ENCODE assay signal across 10 mouse cellular contexts in the genomic region with DNA sequence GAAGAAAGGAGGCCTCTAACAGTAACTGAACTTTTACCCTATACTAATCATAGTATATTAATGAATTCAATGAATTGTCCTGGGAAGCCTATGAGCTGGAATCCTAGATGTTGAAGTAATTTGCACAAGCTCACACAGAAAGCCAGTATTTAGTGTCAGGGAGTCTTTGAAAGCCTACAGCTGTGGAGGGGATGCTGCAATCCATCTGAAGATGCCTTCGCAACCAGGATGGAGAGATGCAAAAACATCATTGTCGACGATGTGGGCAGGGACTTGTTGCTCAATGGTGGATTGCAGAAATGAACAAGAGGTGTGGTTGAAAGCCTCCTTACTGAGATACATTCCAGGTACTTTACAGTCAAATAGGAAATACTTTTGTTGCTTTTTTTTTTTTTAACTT.
"Had no signal": no experiment of that assay in that cellular context is flagged by ENCODE, and none has a peak within 500 bp of the region (broad histone marks: within the 10 kb centered on the region; RNA-seq: fewer than 3 reads in every experiment).

No protein-coding gene starts in this region.

- ATAC-seq: liver, embryonic 12.5 days; midbrain, embryonic 13.5 days; midbrain, embryonic 15.5 days had no signal

- DNase-seq: lung, adult 18-20 months; lung, embryonic 14.5 days; retina, postnatal 1 day; right cerebral cortex, adult 18-20 months; thymus, adult 2 months; thymus, postnatal 25 days; thymus, postnatal 4 days had no signal
